Mouse (Mus musculus) erythroblast, embryonic 14.5 days (primary cell): Measurements from ENCODE around the gene Mbl2. TPM values are rescaled to one million over a fixed set of nuclear protein-coding genes. Genes with fewer than 3 reads are reported as not detected.
"Not testable (repeated sequence)": the region's sequence is repeated elsewhere in the genome, so short reads cannot be mapped to it uniquely, and the experiment has no call there.

ENCODE experiments used
- H3K27me3 ChIP-seq: 2 replicates; pipeline ENCODE4 v1.6.1; 2012; ENCODE audit warnings: inconsistent platforms; ENCODE audit not compliant: control insufficient read depth
- H3K36me3 ChIP-seq: 2 replicates; pipeline ENCODE4 v1.6.1; 2012; ENCODE audit warnings: mild to moderate bottlenecking, inconsistent platforms; ENCODE audit not compliant: control insufficient read depth
- H3K4me1 ChIP-seq: 2 replicates; pipeline ENCODE4 v1.6.1; 2012; ENCODE audit warnings: inconsistent platforms; ENCODE audit not compliant: control insufficient read depth
- H3K4me3 ChIP-seq: replicated peaks from 2 replicates; pipeline ENCODE3; 2012; ENCODE audit warnings: moderate library complexity, mild to moderate bottlenecking, inconsistent platforms
- H3K9me3 ChIP-seq: 2 replicates; pipeline ENCODE4 v1.6.1; 2012; ENCODE audit warnings: low read length, inconsistent platforms, mixed read lengths; ENCODE audit not compliant: control insufficient read depth
- GATA1 ChIP-seq: IDR thresholded peaks from 2 replicates; pipeline ENCODE4 v1.6.1; 2012; ENCODE audit warnings: low read length, inconsistent platforms, mixed read lengths
- TAL1 ChIP-seq: IDR thresholded peaks from 3 replicates; pipeline ENCODE4 v1.6.1; 2012; ENCODE audit warnings: low read length, inconsistent platforms, mixed read lengths
- polyA plus RNA-seq: library from polyadenylated mRNA; stranded (reverse); fragments of >175 nt; gene quantifications from 2 replicates; pipeline ENCODE4 v1.2.3, GENCODE M21; 2012

Gene Mbl2
- polyA plus RNA-seq, result 0.05 TPM in 1 of 2 replicates, not detected in the other

- Histone ChIP-seq H3K4me1 (no peaks in the 10 kb centered on the region), H3K27me3 (no peaks in the 10 kb centered on the region), H3K9me3 (no peaks in the 10 kb centered on the region), H3K4me3 (no peak within 1 kb of the TSS), H3K36me3 (no peaks in the 10 kb centered on the region)
- TF ChIP-seq GATA1, result no peak
- no peak for TF ChIP-seq TAL1
Observed at GRCm38 (mm10) chr19:30232691-30233090, at the start of gene Mbl2. Mbl2 (plus strand) TSS chr19:30232942.

- Histone ChIP-seq H3K9me3 (peaks cover 7% of the 10 kb centered on the region; the same call in 1 of the 2 replicates), H3K27me3 (no peaks in the 10 kb centered on the region), H3K4me3 (no peak overlapping the region), H3K4me1 (no peaks in the 10 kb centered on the region), H3K36me3 (no peaks in the 10 kb centered on the region)
- no peak for TF ChIP-seq TAL1
- TF ChIP-seq GATA1, result no peak
Observed at GRCm38 (mm10) chr19:30185536-30185935, 47.2 kb upstream of the Mbl2 start.

- Histone ChIP-seq H3K4me1 (no peaks in the 10 kb centered on the region), H3K4me3 (no peak overlapping the region), H3K9me3 (peaks cover 7% of the 10 kb centered on the region; the same call in 1 of the 2 replicates), H3K36me3 (no peaks in the 10 kb centered on the region), H3K27me3 (no peaks in the 10 kb centered on the region)
- TF ChIP-seq GATA1, result no peak
Observed at GRCm38 (mm10) chr19:30187232-30187631, 45.5 kb upstream of the Mbl2 start.

- Histone ChIP-seq H3K4me3 (no peak overlapping the region), H3K9me3 (peaks cover 1% of the 10 kb centered on the region; the same call in 1 of the 2 replicates), H3K27me3 (no peaks in the 10 kb centered on the region), H3K36me3 (no peaks in the 10 kb centered on the region), H3K4me1 (no peaks in the 10 kb centered on the region)
- TF ChIP-seq TAL1 (no peak), GATA1 (no peak)
Observed at GRCm38 (mm10) chr19:30194999-30195398, 37.7 kb upstream of the Mbl2 start.

GRCm38 (mm10) chr19:30202177-30202576 is 30.6 kb upstream of the Mbl2 start:
- no peaks in the 10 kb centered on the region for H3K9me3 ChIP-seq
- H3K4me3 ChIP-seq, result no peak overlapping the region
- no peaks in the 10 kb centered on the region for H3K4me1 ChIP-seq
- H3K27me3 ChIP-seq, result no peaks in the 10 kb centered on the region
- H3K36me3 ChIP-seq, result no peaks in the 10 kb centered on the region
- no peak for TF ChIP-seq TAL1
- no peak for TF ChIP-seq GATA1

- no peaks in the 10 kb centered on the region for H3K36me3 ChIP-seq
- no peaks in the 10 kb centered on the region for H3K9me3 ChIP-seq
- no peak for TF ChIP-seq GATA1
- no peak for TF ChIP-seq TAL1
- H3K27me3 ChIP-seq, result no peaks in the 10 kb centered on the region
- no peak overlapping the region for H3K4me3 ChIP-seq
- H3K4me1 ChIP-seq, result no peaks in the 10 kb centered on the region
Observed at GRCm38 (mm10) chr19:30205159-30205816, 27.5 kb upstream of the Mbl2 start.

- no peak overlapping the region for H3K4me3 ChIP-seq
- no peaks in the 10 kb centered on the region for H3K36me3 ChIP-seq
- no peaks in the 10 kb centered on the region for H3K27me3 ChIP-seq
- no peaks in the 10 kb centered on the region for H3K9me3 ChIP-seq
- TF ChIP-seq TAL1, result no peak
- no peak for TF ChIP-seq GATA1
- no peaks in the 10 kb centered on the region for H3K4me1 ChIP-seq
Observed at GRCm38 (mm10) chr19:30205874-30206273, 26.9 kb upstream of the Mbl2 start.

- no peaks in the 10 kb centered on the region for H3K9me3 ChIP-seq
- no peaks in the 10 kb centered on the region for H3K4me1 ChIP-seq
- no peaks in the 10 kb centered on the region for H3K27me3 ChIP-seq
- no peak for TF ChIP-seq GATA1
- TF ChIP-seq TAL1, result no peak
- H3K4me3 ChIP-seq, result no peak overlapping the region
- H3K36me3 ChIP-seq, result no peaks in the 10 kb centered on the region
Observed at GRCm38 (mm10) chr19:30206981-30207380, 25.8 kb upstream of the Mbl2 start.

- not testable (repeated sequence) for H3K36me3 ChIP-seq, H3K27me3 ChIP-seq, H3K9me3 ChIP-seq, H3K4me1 ChIP-seq, H3K4me3 ChIP-seq
Observed at GRCm38 (mm10) chr19:30209006-30209405, 23.7 kb upstream of the Mbl2 start.

- no peaks in the 10 kb centered on the region for H3K36me3 ChIP-seq
- H3K4me1 ChIP-seq, result no peaks in the 10 kb centered on the region
- H3K4me3 ChIP-seq, result no peak overlapping the region
- TF ChIP-seq GATA1 (no peak), TAL1 (no peak)
- H3K27me3 ChIP-seq, result no peaks in the 10 kb centered on the region
- no peaks in the 10 kb centered on the region for H3K9me3 ChIP-seq
Observed at GRCm38 (mm10) chr19:30214026-30214425, 18.7 kb upstream of the Mbl2 start.

GRCm38 (mm10) chr19:30215736-30216135 is 17.0 kb upstream of the Mbl2 start:
- not testable (repeated sequence) for H3K36me3 ChIP-seq, H3K9me3 ChIP-seq, H3K27me3 ChIP-seq, H3K4me3 ChIP-seq, H3K4me1 ChIP-seq
